Mouse (Mus musculus) heart, embryonic 16.5 days (tissue): Measurements from ENCODE around the gene Olfr530. TPM values are rescaled to one million over a fixed set of nuclear protein-coding genes. Genes with fewer than 3 reads are reported as not detected.

Source experiments
- polyA plus RNA-seq: library from polyadenylated mRNA; unstranded; fragments of >200 nt; fragmentation: Nextera tagmentation; extraction: Ambion mirVana; gene quantifications from 2 replicates; pipeline ENCODE4 v1.2.1, GENCODE M21; 2015

The Olfr530 gene
- polyA plus RNA-seq, 1 experiment from 2014 or later: not detected

Other genes starting within 250 kb of the Olfr530 start
- 34.1 and 36.8 TPM in 2 replicates for gene Mtg1, start 238.8 kb downstream of the Olfr530 start, polyA plus RNA-seq
- gene Sprn, start 221.5 kb downstream of the Olfr530 start, polyA plus RNA-seq: 0.09 and 0.12 TPM in 2 replicates
- gene Olfr522, start 211.6 kb downstream of the Olfr530 start, polyA plus RNA-seq: not detected in 2 replicates
- gene Olfr523, start 203.1 kb downstream of the Olfr530 start, polyA plus RNA-seq: not detected in 2 replicates
- gene Olfr524, start 170.4 kb downstream of the Olfr530 start, polyA plus RNA-seq: 0.27 and 0.43 TPM in 2 replicates
- 5.2 and 10.4 TPM in 2 replicates for gene Cd163l1, start 158.1 kb downstream of the Olfr530 start, polyA plus RNA-seq
- 0.31 and 1.4 TPM in 2 replicates for gene 5830411N06Rik, start 129.0 kb downstream of the Olfr530 start, polyA plus RNA-seq
- not detected in 2 replicates for gene Olfr525, start 55.5 kb downstream of the Olfr530 start, polyA plus RNA-seq
- not detected in 2 replicates for gene Olfr527, start 42.3 kb downstream of the Olfr530 start, polyA plus RNA-seq
- not detected in 2 replicates for gene Olfr60, start 14.7 kb downstream of the Olfr530 start, polyA plus RNA-seq
- not detected in 2 replicates for gene Olfr531, start 26.6 kb upstream of the Olfr530 start, polyA plus RNA-seq
- not detected in 2 replicates for gene Olfr532, start 45.3 kb upstream of the Olfr530 start, polyA plus RNA-seq
- gene Olfr533, start 87.0 kb upstream of the Olfr530 start, polyA plus RNA-seq: not detected in 2 replicates
- not detected in 2 replicates for gene Olfr535, start 107.9 kb upstream of the Olfr530 start, polyA plus RNA-seq
- gene Olfr536, start 131.1 kb upstream of the Olfr530 start, polyA plus RNA-seq: not detected in 2 replicates
- not detected in 2 replicates for gene Olfr538, start 191.6 kb upstream of the Olfr530 start, polyA plus RNA-seq
- not detected in 2 replicates for gene Olfr46, start 224.9 kb upstream of the Olfr530 start, polyA plus RNA-seq